Mouse (Mus musculus) E14TG2a.4 (cell line): ENCODE measurements at regions not wholly inside any gene's neighbourhood (a gene's known extent, or its start where the extent isn't known, plus 50 kb on each side); places are given as distances from the start of the nearest gene placed in this dataset.
A peak's percentile ranks its signal among the peaks of the same experiment; 100 is the strongest.

Experiments used
- H3K27me3 ChIP-seq: 2 replicates; pipeline ENCODE4 v1.6.1; 2014; ENCODE audit warnings: low read length, control low read depth; ENCODE audit not compliant: insufficient read depth
- H3K36me3 ChIP-seq: 2 replicates; pipeline ENCODE4 v1.6.1; 2014; ENCODE audit warnings: low read length, control low read depth; ENCODE audit not compliant: insufficient read depth
- H3K4me1 ChIP-seq: replicated peaks from 2 replicates; pipeline ENCODE4 v1.6.1; 2014; ENCODE audit warnings: low read depth, low read length, control low read depth
- H3K4me3 ChIP-seq: replicated peaks from 2 replicates; pipeline ENCODE4 v1.5.1; 2014; ENCODE audit warnings: mild to moderate bottlenecking, low read length
- H3K9me3 ChIP-seq: 2 replicates; pipeline ENCODE4 v1.6.1; 2014; ENCODE audit warnings: low read length, control low read depth
- CTCF ChIP-seq: conservative IDR thresholded peaks from 2 replicates; pipeline ENCODE4 v1.5.1; 2014; ENCODE audit warnings: low read length
- NANOG ChIP-seq: IDR thresholded peaks from 2 replicates; pipeline ENCODE4 v1.6.1; 2014; ENCODE audit warnings: borderline replicate concordance, low read length, mixed read lengths
- POU5F1 ChIP-seq: IDR thresholded peaks from 2 replicates; pipeline ENCODE4 v1.6.1; 2014; ENCODE audit warnings: low read length, borderline replicate concordance

GRCm38 (mm10) chr17:54685143-54686040 is 386.6 kb upstream of the Slc5a7 start:
- H3K27me3 ChIP-seq: no peaks in the 10 kb centered on the region
- no peaks in the 10 kb centered on the region for H3K4me1 ChIP-seq
- no peak for TF ChIP-seq NANOG
- no peak for TF ChIP-seq POU5F1
- no peak for TF ChIP-seq CTCF
- H3K36me3 ChIP-seq: no peaks in the 10 kb centered on the region
- H3K4me3 ChIP-seq: no peak overlapping the region
- H3K9me3 ChIP-seq: peaks cover 12% of the 10 kb centered on the region

- Histone ChIP-seq H3K4me3 (no peak overlapping the region), H3K27me3 (no peaks in the 10 kb centered on the region), H3K36me3 (no peaks in the 10 kb centered on the region), H3K9me3 (no peaks in the 10 kb centered on the region), H3K4me1 (no peaks in the 10 kb centered on the region)
- no peak for TF ChIP-seq NANOG
- TF ChIP-seq POU5F1: no peak
- no peak for TF ChIP-seq CTCF
These were observed 379.3 kb upstream of the Slc5a7 start for GRCm38 (mm10) chr17:54678111-54678510.

- Histone ChIP-seq H3K36me3 (no peaks in the 10 kb centered on the region), H3K4me1 (no peaks in the 10 kb centered on the region), H3K4me3 (no peak overlapping the region), H3K27me3 (no peaks in the 10 kb centered on the region), H3K9me3 (no peaks in the 10 kb centered on the region)
- TF ChIP-seq NANOG (no peak), POU5F1 (no peak), CTCF (no peak)
These were observed 370.7 kb upstream of the Slc5a7 start for GRCm38 (mm10) chr17:54669499-54669898.

DNA sequence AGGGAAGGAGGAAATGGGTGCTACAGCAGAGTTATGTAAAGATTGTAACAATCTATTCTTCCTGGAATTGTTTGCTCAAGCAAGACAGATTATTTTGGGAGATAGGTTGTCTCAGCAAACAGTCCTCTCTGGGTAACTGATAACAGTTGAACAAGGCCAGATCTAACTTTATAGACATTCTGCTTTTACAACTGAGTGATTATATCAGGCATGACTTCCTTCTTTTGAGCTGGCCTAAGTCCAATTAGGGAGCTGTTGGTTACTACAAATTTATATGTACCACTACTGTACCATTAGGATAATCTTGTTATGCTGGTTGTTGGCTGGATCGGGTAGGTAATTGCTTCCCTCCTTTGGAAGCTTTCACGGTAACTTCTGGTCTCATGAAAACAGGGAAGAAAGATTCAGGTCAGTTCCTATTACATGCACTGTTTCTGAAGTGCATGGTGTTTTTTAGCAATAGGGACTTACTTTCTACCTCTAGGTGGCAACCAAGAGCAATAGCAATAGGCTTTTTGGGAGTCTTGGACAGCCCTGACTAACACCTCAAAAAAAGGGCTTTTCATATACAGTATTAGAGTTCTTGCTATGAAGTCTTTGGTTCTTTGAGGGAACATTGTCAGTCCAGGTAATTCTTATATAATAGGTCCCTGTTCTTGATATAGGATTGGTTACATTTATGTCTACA is 363.9 kb upstream of the Slc5a7 start:
- Histone ChIP-seq H3K27me3 (no peaks in the 10 kb centered on the region), H3K36me3 (no peaks in the 10 kb centered on the region), H3K4me1 (no peaks in the 10 kb centered on the region), H3K4me3 (no peak overlapping the region), H3K9me3 (no peaks in the 10 kb centered on the region)
- TF ChIP-seq POU5F1 (no peak), CTCF (peak; percentile 89), NANOG (no peak)

DNA sequence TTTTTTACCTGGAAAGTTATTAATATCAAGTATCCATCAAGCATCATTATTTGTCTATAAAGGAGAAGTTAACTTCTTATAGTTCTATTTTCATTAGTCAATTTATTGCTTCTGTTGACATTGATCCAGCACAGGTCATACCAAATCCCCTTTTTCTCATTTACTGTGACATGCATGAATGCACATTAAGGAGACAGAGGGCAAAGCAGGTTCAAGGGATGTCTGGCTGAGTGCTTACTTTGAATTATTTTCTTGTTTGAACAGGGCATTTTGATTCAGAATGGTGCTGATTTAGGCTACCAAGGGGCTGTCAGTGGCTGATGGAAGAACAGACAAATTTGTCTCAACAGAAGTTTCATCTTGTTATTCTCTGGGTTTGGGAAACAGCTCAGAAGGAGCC is 357.7 kb upstream of the Slc5a7 start:
- H3K9me3 ChIP-seq: peaks cover 4% of the 10 kb centered on the region

More for the DNA sequence above, 357.7 kb upstream of the Slc5a7 start:
- no peaks in the 10 kb centered on the region for H3K27me3 ChIP-seq
- H3K36me3 ChIP-seq: no peaks in the 10 kb centered on the region
- H3K4me1 ChIP-seq: no peaks in the 10 kb centered on the region
- TF ChIP-seq POU5F1: no peak
- TF ChIP-seq NANOG: no peak
- TF ChIP-seq CTCF: no peak
- H3K4me3 ChIP-seq: no peak overlapping the region
